Mouse (Mus musculus): Measurements from ENCODE around the gene Ces2a. TPM values are rescaled to one million over a fixed set of nuclear protein-coding genes. Genes with fewer than 3 reads are reported as not detected.

Ces2a gene
- polyA plus RNA-seq, 1 experiment from 2014 or later = not detected

DNA sequence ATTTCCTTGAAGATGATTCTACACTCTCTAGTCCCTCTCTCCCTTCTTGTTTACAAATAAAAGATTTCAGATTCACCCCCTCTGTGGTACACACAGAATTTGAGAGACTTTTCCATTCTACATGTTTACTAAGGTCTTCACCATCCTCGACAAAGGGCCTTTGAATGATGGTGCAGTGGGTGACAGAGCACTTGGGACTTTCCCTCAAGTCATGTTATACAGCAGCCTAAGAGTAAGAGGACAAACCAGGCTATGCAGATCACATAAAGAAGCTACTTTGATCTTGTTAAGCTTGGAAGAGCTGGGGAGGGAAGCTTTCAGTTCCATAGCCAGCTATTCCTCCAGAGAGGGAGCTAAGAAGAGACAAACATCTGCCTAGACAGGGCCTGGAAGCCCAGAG is 19.0 kb downstream of the Ces2a start:
- no peaks in the 10 kb centered on the region for H3K9me3 ChIP-seq (ENCODE audit: control insufficient read depth, low read length)
- H3K36me3 ChIP-seq (ENCODE audit: control insufficient read depth, insufficient read depth, low read length) = no peaks in the 10 kb centered on the region
- 79% methylated on average over 1 of the region's 1 CpGs for WGBS
- H3K4me1 ChIP-seq (ENCODE audit: control insufficient read depth, insufficient read depth, low read length) = no peaks in the 10 kb centered on the region
- DNase-seq (no peak), ATAC-seq (ENCODE audit: low FRiP score, low TSS enrichment) (no peak)
- no peak overlapping the region for H3K27ac ChIP-seq (replicated peaks; ENCODE audit: low read depth, low read length)
- H3K27me3 ChIP-seq (ENCODE audit: control insufficient read depth, insufficient read depth, low read length) = no peaks in the 10 kb centered on the region
- no peak overlapping the region for H3K4me2 ChIP-seq (ENCODE audit: low read length)
- H3K4me3 ChIP-seq (replicated peaks; ENCODE audit: low read depth, low read length) = no peak overlapping the region
- H3K9ac ChIP-seq (replicated peaks; ENCODE audit: low read length) = no peak overlapping the region

DNA sequence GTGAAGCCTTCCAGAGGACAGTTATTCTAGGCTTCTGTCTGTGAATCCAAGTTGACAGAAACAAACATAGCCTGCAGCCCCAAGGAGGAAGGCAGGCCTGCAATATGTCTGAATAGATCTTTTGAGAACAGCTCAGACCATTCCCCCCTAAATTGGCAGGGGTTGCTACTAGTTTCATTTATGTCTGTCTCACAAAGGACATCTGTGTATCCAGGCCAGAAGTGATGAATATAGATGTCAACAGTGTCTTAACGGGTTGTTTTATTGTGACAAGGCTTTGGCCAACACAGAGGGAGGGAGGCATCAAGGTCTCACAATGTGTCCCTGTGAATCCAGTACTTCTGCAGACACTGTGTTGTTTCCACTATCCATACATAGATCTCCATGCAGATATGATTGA is 23.8 kb downstream of the Ces2a start:
- DNase-seq (no peak), ATAC-seq (ENCODE audit: low FRiP score, low TSS enrichment) (no peak)
- no peak overlapping the region for H3K9ac ChIP-seq (replicated peaks; ENCODE audit: low read length)
- H3K27me3 ChIP-seq (ENCODE audit: control insufficient read depth, insufficient read depth, low read length) = no peaks in the 10 kb centered on the region
- no peaks in the 10 kb centered on the region for H3K36me3 ChIP-seq (ENCODE audit: control insufficient read depth, insufficient read depth, low read length)
- WGBS = 49% methylated on average over 1 of the region's 1 CpGs
- no peaks in the 10 kb centered on the region for H3K9me3 ChIP-seq (ENCODE audit: control insufficient read depth, low read length)
- no peak overlapping the region for H3K4me2 ChIP-seq (ENCODE audit: low read length)
- H3K4me3 ChIP-seq (replicated peaks; ENCODE audit: low read depth, low read length) = no peak overlapping the region
- no peak overlapping the region for H3K27ac ChIP-seq (replicated peaks; ENCODE audit: low read depth, low read length)
- no peaks in the 10 kb centered on the region for H3K4me1 ChIP-seq (ENCODE audit: control insufficient read depth, insufficient read depth, low read length)

DNA sequence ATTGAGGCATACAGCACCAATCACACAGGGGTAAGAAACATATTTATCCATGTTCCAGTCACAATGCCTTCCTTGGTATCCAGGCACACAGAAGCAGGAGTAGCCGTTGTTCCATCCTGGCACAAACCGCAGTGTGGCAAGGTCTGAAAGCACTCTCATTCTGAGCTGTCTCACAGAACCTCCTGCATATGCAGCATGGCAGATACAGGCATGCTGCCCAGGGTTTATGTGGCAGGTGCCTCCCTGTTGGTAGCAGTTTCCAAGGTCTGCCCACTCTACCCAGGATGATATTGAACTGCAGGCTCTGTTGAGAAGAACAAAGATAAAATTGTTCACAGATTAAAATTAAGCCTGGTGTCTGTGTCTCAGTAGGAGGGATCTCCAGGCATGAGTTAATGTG is 24.4 kb downstream of the Ces2a start:
- DNase-seq (peak; percentile 5), ATAC-seq (ENCODE audit: low FRiP score, low TSS enrichment) (no peak)
- Histone ChIP-seq H3K36me3 (ENCODE audit: control insufficient read depth, insufficient read depth, low read length) (no peaks in the 10 kb centered on the region), H3K27ac (replicated peaks; ENCODE audit: low read depth, low read length) (no peak overlapping the region), H3K9ac (replicated peaks; ENCODE audit: low read length) (no peak overlapping the region), H3K4me2 (ENCODE audit: low read length) (no peak overlapping the region), H3K27me3 (ENCODE audit: control insufficient read depth, insufficient read depth, low read length) (no peaks in the 10 kb centered on the region), H3K9me3 (ENCODE audit: control insufficient read depth, low read length) (no peaks in the 10 kb centered on the region), H3K4me3 (replicated peaks; ENCODE audit: low read depth, low read length) (no peak overlapping the region), H3K4me1 (ENCODE audit: control insufficient read depth, insufficient read depth, low read length) (no peaks in the 10 kb centered on the region)
- 93% methylated on average over 2 of the region's 2 CpGs for WGBS

DNA sequence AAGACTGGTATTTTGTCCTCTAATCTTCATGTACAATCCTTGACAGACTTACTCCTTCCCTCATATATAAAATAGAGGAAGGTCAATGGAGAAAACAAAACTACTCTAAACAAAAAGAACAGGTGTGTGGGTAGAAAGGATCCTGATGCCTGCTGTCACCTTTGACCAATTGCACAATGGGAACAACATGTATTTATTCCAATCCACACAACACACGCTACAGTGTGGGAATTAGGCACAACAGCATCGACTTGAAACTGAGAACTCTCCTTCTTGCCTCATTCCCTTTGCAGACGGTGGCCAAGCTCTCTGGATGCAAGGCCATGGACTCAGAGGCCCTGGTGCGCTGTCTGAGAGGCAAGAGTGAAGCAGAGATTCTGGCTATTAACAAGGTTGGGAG is 27.3 kb downstream of the Ces2a start:
- no peak overlapping the region for H3K4me3 ChIP-seq (replicated peaks; ENCODE audit: low read depth, low read length)
- no peak for ATAC-seq (ENCODE audit: low FRiP score, low TSS enrichment)
- DNase-seq = no peak
- H3K9me3 ChIP-seq (ENCODE audit: control insufficient read depth, low read length) = no peaks in the 10 kb centered on the region
- H3K27ac ChIP-seq (replicated peaks; ENCODE audit: low read depth, low read length) = no peak overlapping the region
- H3K4me2 ChIP-seq (ENCODE audit: low read length) = no peak overlapping the region
- 86% methylated on average over 4 of the region's 4 CpGs for WGBS
- no peaks in the 10 kb centered on the region for H3K4me1 ChIP-seq (ENCODE audit: control insufficient read depth, insufficient read depth, low read length)
- no peaks in the 10 kb centered on the region for H3K36me3 ChIP-seq (ENCODE audit: control insufficient read depth, insufficient read depth, low read length)
- no peak overlapping the region for H3K9ac ChIP-seq (replicated peaks; ENCODE audit: low read length)
- H3K27me3 ChIP-seq (ENCODE audit: control insufficient read depth, insufficient read depth, low read length) = no peaks in the 10 kb centered on the region

DNA sequence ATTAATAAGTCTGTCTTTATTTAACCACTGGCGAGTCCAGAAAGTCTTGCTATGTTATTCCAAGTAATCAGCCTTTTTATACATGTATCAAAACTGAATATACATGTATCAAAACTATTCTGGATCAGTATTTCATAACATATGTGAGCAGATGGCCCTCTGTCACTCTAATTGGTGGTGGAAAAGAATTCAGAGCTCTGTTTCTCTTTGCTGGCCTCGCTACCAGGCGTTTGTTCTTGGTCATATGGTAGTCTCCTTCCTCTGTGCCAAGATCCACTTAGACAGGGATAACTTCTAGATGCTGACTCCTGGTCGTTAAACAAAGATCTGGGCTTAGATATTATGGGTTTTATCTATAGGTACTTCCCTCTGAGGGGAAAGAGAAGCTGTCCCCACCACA is 32.7 kb downstream of the Ces2a start:
- Histone ChIP-seq H3K27me3 (ENCODE audit: control insufficient read depth, insufficient read depth, low read length) (no peaks in the 10 kb centered on the region), H3K4me2 (ENCODE audit: low read length) (no peak overlapping the region), H3K9ac (replicated peaks; ENCODE audit: low read length) (no peak overlapping the region), H3K9me3 (ENCODE audit: control insufficient read depth, low read length) (no peaks in the 10 kb centered on the region), H3K27ac (replicated peaks; ENCODE audit: low read depth, low read length) (no peak overlapping the region), H3K4me3 (replicated peaks; ENCODE audit: low read depth, low read length) (no peak overlapping the region), H3K4me1 (ENCODE audit: control insufficient read depth, insufficient read depth, low read length) (no peaks in the 10 kb centered on the region), H3K36me3 (ENCODE audit: control insufficient read depth, insufficient read depth, low read length) (no peaks in the 10 kb centered on the region)
- WGBS = 77% methylated on average over 4 of the region's 4 CpGs
- DNase-seq (no peak), ATAC-seq (ENCODE audit: low FRiP score, low TSS enrichment) (no peak)

DNA sequence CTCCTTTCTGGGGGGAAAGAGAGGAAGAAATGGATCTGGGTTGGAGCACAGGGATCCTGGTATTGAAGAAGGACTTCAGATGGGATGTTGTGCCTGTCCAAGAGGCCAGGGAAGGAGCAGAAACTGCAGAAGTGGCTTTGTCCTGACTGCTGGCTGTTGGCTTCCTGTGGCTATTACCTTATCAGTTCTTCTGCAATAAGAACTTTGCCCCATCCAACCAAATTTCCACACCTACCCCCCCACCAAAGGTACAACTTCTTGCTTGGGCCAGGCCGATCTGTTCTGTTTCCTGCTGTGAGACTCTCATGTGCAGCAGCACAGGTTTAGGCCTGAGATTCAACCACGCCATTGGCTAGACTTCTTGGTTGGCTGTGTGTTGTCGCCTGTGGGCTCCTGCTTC is 36.6 kb downstream of the Ces2a start:
- Histone ChIP-seq H3K36me3 (ENCODE audit: control insufficient read depth, insufficient read depth, low read length) (no peaks in the 10 kb centered on the region), H3K27ac (replicated peaks; ENCODE audit: low read depth, low read length) (no peak overlapping the region), H3K4me3 (replicated peaks; ENCODE audit: low read depth, low read length) (no peak overlapping the region), H3K4me1 (ENCODE audit: control insufficient read depth, insufficient read depth, low read length) (no peaks in the 10 kb centered on the region), H3K9ac (replicated peaks; ENCODE audit: low read length) (no peak overlapping the region), H3K27me3 (ENCODE audit: control insufficient read depth, insufficient read depth, low read length) (no peaks in the 10 kb centered on the region), H3K4me2 (ENCODE audit: low read length) (no peak overlapping the region), H3K9me3 (ENCODE audit: control insufficient read depth, low read length) (no peaks in the 10 kb centered on the region)
- ATAC-seq (ENCODE audit: low FRiP score, low TSS enrichment) (no peak), DNase-seq (no peak)
- 98% methylated on average over 3 of the region's 3 CpGs for WGBS

DNA sequence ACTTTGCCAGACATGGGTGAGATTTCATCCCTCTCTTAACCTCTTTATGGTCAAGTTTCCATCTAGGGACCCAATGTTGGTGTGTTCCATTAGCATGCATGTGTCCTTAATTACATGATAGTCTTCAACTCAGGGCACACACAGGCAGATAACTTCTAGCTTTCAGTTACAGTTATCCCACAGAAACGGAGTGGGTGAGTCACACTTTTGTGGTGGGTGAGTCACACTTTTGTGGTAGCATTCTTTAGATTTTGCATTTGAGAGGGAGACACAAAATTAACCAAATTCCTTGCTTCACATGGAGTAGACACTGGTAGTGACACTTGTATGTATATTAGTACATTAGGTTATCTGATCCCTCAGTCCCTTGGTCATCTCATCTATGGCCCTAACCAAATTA is 53.2 kb downstream of the Ces2a start:
- DNase-seq (no peak), ATAC-seq (ENCODE audit: low FRiP score, low TSS enrichment) (no peak)
- Histone ChIP-seq H3K4me3 (replicated peaks; ENCODE audit: low read depth, low read length) (no peak overlapping the region), H3K27me3 (ENCODE audit: control insufficient read depth, insufficient read depth, low read length) (no peaks in the 10 kb centered on the region), H3K27ac (replicated peaks; ENCODE audit: low read depth, low read length) (no peak overlapping the region), H3K4me1 (ENCODE audit: control insufficient read depth, insufficient read depth, low read length) (no peaks in the 10 kb centered on the region), H3K9me3 (ENCODE audit: control insufficient read depth, low read length) (no peaks in the 10 kb centered on the region), H3K9ac (replicated peaks; ENCODE audit: low read length) (no peak overlapping the region), H3K4me2 (ENCODE audit: low read length) (no peak overlapping the region), H3K36me3 (ENCODE audit: control insufficient read depth, insufficient read depth, low read length) (no peaks in the 10 kb centered on the region)
- WGBS = 59% methylated on average over 1 of the region's 1 CpGs

DNA sequence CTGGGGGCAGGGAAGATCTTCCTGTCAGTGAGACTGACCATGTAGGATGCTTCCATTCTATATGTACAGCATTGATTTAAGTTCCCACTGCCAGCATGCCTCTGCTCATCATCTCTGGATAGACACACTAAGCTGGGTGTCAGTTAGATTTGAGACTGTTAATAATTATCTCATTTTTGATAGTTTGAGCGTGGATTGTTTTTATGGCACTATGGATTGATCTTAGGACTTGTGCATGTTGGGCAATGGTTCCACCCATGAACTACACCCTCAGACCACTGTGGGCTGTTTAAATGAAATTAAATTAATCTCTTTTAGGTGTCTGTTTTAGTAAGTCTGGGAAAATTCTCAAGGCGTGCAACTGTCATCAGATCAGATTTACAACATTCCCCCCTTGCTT is 55.1 kb downstream of the Ces2a start:
- Histone ChIP-seq H3K36me3 (ENCODE audit: control insufficient read depth, insufficient read depth, low read length) (no peaks in the 10 kb centered on the region), H3K27ac (replicated peaks; ENCODE audit: low read depth, low read length) (no peak overlapping the region), H3K4me1 (ENCODE audit: control insufficient read depth, insufficient read depth, low read length) (no peaks in the 10 kb centered on the region), H3K4me2 (ENCODE audit: low read length) (no peak overlapping the region), H3K27me3 (ENCODE audit: control insufficient read depth, insufficient read depth, low read length) (no peaks in the 10 kb centered on the region), H3K9ac (replicated peaks; ENCODE audit: low read length) (no peak overlapping the region), H3K4me3 (replicated peaks; ENCODE audit: low read depth, low read length) (no peak overlapping the region), H3K9me3 (ENCODE audit: control insufficient read depth, low read length) (no peaks in the 10 kb centered on the region)
- no peak for DNase-seq
- 85% methylated on average over 2 of the region's 2 CpGs for WGBS
- no peak for ATAC-seq (ENCODE audit: low FRiP score, low TSS enrichment)

DNA sequence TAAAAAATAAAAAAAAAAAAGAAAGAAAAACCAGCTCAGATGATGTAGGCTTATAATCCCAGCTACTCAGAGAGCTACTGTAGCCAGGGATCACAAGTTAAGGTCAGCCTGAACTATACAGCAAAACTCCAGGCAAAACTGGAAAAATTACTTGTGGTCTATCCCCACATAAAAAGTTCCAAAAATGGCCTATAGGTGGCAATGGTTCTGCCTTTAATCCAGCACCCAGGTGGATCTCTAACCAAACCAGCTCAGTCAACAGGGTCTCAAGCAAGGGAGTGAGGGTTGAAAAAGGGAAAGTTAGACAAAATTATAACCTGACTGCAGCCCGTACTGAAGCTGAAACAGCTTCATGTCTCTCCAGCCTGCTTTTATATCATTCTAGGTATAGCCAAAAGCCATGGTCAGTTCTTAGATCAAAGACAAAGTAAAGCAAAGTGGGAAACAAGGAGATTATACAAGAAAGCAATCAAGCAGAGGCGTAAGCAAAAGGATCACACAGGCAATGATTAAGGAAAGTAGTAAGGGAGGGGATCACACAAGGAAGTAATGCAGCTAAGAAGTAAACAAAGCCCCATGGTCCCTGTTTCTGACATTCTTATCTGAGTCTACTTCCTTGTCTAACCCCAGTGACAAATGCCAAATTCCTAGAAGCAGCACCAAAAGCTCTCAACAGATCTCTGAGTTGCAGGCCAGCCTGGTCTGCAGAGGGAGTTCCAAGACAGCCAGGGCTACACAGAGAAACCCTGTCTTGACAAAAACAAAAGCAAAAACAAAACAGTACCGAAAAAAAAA is 56.3 kb downstream of the Ces2a start:
- H3K4me2 ChIP-seq (ENCODE audit: low read length) = no peak overlapping the region
- WGBS = 74% methylated on average over 3 of the region's 3 CpGs
- no peak overlapping the region for H3K27ac ChIP-seq (replicated peaks; ENCODE audit: low read depth, low read length)
- H3K4me3 ChIP-seq (replicated peaks; ENCODE audit: low read depth, low read length) = no peak overlapping the region
- no peaks in the 10 kb centered on the region for H3K27me3 ChIP-seq (ENCODE audit: control insufficient read depth, insufficient read depth, low read length)
- ATAC-seq (ENCODE audit: low FRiP score, low TSS enrichment) (no peak), DNase-seq (peak; percentile 49)
- H3K9me3 ChIP-seq (ENCODE audit: control insufficient read depth, low read length) = no peaks in the 10 kb centered on the region
- no peaks in the 10 kb centered on the region for H3K36me3 ChIP-seq (ENCODE audit: control insufficient read depth, insufficient read depth, low read length)
- H3K9ac ChIP-seq (replicated peaks; ENCODE audit: low read length) = no peak overlapping the region
- H3K4me1 ChIP-seq (ENCODE audit: control insufficient read depth, insufficient read depth, low read length) = no peaks in the 10 kb centered on the region

Data from midbrain, embryonic 14.5 days (tissue).